Mouse (Mus musculus): ENCODE data around the gene Clec4d. TPM values are rescaled to one million over a fixed set of nuclear protein-coding genes. Genes with fewer than 3 reads are reported as not detected.

Clec4d gene
- 0.32 TPM in 2 replicates for polyA plus RNA-seq (2015; fragmentation: Nextera tagmentation; extraction: Ambion mirVana)

DNA sequence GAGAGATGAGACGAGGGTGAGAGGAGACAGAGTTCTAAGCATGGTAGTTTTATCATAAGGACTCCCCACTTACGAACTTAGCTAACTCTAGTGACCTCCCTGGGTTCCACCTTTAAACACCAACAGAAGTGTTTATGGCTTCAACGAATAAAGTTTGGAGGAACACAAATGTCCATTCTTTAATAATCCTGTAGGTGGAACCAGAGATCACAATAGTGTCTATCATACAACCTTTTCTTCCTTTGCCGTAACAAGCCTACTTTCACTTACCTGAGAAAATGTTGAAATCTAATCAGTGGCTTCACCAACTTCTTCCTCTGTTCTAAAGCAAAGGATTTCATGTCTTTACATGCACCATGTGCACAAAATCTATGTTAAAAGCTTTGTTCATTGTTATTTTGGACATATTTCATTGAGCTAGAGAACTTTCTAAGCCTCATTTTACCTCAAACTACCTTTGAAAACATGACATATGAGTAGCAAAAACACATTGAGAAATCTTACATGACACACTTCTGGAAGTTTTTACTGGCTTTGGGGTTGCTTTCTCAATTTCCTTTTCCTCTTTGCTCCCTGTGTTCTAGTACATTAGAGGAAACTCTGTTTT lies at the start of gene Clec4d:
Clec4d (plus strand) TSS at position 557 of the 607 bp plus-strand sequence.

GRCm38 (mm10) chr6:123229644-123230043 lies 32.3 kb upstream of the Clec4d start, which contains the start of gene Clec4n:
TSS of gene Clec4n (plus strand) at chr6:123229843.

DNA sequence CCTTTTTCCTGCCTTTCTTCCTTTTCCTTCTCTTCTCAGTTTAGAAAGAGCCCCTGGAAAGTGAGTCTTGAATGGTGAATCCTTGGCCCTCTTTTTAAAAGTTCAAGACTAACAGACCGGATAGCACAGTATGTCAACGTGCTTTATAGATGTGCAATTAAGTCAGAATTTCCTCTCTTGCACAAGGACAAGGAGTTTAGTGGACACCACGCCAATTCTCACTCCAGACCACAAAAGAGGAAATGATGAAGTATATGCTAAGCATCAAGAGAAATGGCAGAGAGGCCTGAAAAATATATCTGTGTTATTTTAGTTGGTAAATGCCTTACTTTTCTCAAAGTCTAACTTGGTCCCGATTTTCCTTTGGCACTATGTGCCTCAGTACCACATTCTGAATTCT lies 27.8 kb downstream of the Clec4d start, which contains the start of gene Clec4e:
Clec4e (minus strand) TSS at position 118 of the 400 bp plus-strand sequence.

GRCm38 (mm10) chr6:123308033-123308432 lies 46.1 kb downstream of the Clec4d start, which contains the start of gene Vmn2r19:
TSS of gene Vmn2r19 (plus strand) at chr6:123308333.

Other genes with a start within 250 kb of the Clec4d start
- gene Clec4b1, start 212.1 kb upstream of the Clec4d start, polyA plus RNA-seq (2015; fragmentation: Nextera tagmentation; extraction: Ambion mirVana) = not detected in 2 replicates
- 6.0 and 7.8 TPM in 2 replicates for gene Clec4a2, start 155.7 kb upstream of the Clec4d start, polyA plus RNA-seq (2015; fragmentation: Nextera tagmentation; extraction: Ambion mirVana)
- gene Clec4b2, start 89.2 kb upstream of the Clec4d start, polyA plus RNA-seq (2015; fragmentation: Nextera tagmentation; extraction: Ambion mirVana) = not detected in 2 replicates
- gene Clec4n, start 32.3 kb upstream of the Clec4d start, polyA plus RNA-seq (2015; fragmentation: Nextera tagmentation; extraction: Ambion mirVana) = 5.8 and 6.3 TPM in 2 replicates
- gene Clec4e, start 27.8 kb downstream of the Clec4d start, polyA plus RNA-seq (2015; fragmentation: Nextera tagmentation; extraction: Ambion mirVana) = 0.06 TPM in 1 of 2 replicates, not detected in the other
- gene Vmn2r19, start 46.2 kb downstream of the Clec4d start, polyA plus RNA-seq (2015; fragmentation: Nextera tagmentation; extraction: Ambion mirVana) = not detected in 2 replicates
- not detected in 2 replicates for gene Vmn2r20, start 156.0 kb downstream of the Clec4d start, polyA plus RNA-seq (2015; fragmentation: Nextera tagmentation; extraction: Ambion mirVana)